Mouse (Mus musculus): ENCODE measurements around the gene Pole. TPM values are rescaled to one million over a fixed set of nuclear protein-coding genes. Genes with fewer than 3 reads are reported as not detected.

The Pole gene
- 1 to 10 TPM; 1.4 to 2.4 (median 1.9) TPM for total RNA-seq (2022)

DNA sequence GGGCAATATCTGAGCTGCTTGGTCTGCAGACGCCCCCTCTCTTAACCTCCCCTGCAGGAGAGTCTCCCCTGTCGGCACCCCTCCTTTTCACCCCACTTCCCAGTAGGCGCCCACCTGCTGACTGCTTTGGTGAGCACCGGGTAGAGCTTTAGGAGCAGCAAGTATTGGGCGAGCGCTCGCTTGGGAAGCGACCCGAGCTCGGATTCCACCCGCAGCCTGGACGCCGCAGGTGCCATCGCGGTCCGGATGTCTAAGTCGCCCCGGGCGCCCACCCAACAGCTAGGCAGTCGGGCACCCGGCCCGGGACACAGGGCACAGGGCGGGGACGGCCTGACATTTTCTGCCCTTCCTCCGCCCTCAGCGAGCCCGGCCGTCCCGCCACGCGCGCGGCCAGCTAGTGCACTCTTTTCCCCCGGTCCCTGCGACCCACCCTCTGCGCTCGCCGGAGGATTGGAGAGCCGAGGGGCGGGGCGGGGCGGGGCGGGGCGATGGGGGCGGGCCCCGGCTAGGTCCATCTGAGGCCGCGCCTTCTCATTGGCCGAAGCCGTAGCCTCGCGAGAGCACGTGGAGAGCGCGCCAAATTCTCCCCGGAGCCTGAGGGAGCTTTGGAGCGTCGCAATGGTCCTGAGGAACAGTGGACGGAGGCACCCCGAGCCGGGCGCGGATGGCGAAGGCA, at the start of gene Pole, which contains the start of gene Pxmp2:
Gene Pole (plus strand): TSS at position 537 of the 676 bp plus-strand sequence.
Gene Pxmp2 (minus strand): TSS at position 417 of the 676 bp plus-strand sequence.
- DNase-seq (ENCODE audit: low spot score in 2 of 2) = peak; percentile 56 to 66

DNA sequence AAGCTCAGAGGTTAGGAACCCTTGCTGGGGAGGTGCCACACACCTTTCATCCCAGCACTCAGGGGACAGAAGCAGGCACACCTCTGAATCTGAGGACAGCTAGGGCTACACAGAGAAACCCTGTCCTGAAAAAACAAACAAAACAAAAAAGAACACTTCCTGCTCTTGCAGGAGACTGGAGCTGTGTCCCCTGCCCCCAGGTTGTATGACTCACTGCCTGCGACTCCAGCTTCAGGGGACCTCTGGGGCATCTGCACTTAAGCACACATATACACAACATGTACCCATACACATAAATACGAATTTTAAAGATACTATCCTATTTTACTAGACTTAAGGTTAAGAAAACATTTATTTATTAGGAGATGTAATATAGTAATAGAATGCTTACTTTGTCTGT, 42.0 kb upstream of the Pole start:
- no peak for DNase-seq (ENCODE audit: low spot score in 2 of 2)

DNA sequence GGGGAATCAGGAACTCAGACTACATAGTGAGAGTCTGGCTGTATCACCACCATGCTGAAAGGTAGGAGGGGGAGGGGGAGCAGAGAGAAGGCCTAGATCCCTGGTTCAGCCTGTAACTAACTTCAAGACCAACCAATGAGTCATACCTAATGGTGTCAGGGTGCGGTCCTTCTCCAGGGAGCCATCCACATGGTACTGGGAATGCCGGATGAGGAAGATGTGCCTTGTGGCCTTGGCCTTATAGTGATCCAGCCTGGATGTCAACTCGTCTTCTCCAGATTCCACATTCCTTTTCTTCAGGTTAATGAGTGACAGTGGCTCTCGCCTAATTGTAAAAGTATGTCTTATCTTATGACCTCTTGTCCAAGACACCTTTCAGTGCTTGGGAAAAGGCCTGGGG, 19.2 kb upstream of the Pole start:
- DNase-seq (ENCODE audit: low spot score in 2 of 2) = no peak

DNA sequence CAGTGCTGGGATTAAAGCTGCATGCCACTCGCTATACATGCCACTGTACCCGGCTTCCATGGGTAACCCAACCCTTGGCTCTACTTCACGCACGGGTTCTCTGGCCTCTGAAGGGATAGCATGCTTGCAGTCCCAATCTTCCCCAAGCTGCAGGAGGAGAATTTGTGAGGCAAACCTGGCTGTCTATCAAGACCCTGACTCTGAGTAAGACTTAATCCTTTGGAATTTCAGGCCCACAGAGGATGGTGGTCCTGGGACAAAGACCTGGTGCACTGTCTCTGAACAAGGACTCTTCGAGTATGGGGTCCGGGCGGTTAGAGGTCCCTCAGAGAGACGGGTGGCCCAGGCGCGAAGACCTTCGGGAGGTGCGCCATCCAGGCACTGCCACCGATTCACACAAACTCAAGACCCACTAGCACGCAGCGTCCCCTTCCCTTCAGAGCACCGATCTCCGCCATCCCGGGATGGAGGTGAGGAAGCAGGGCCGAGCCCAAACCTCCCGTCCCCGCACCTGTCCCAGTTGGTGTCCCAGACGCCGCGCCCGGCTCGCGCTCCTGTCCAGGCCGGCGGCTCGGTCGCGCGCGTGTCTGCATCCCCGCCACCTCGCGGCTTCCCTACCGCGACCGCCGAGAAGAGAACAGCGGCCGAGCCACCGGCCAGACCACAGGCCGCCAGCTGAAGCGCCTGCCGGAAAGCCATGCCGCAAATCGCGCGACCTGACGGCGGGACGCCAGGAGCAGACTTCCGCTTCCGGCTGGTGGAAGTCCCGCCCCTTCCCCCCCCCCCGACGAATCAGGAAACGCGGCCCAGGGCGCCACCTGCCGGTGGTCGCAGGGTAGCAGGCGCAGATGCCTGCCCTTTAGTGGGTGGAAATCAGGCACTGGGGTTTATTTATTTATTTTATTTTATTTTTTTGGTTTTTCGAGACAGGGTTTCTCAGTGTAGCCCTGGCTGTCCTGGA, 16.7 kb upstream of the Pole start, which contains the start of gene Pgam5:
Gene Pgam5 (minus strand): TSS at position 773 of the 961 bp plus-strand sequence.
- peak; percentile 67 to 72 for DNase-seq (ENCODE audit: low spot score in 2 of 2)

DNA sequence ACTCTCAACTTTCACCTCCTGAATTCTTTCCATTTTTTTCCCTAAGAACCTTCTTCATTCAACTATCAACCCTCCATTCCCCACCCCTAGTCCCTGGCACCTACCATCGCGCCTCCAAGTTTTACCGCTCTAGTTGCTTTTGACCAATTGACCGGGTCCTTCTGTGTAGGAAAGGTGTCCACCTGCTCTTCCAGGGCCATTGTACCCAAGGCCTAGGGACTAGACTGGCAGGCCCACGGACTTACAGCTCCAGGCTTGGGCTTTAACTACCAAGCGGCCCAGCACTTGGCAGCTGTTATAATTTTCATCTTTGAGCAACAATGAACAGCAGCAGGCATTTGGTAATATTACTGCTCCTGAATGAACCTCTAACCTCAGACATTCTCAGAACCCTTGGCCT, 15.9 kb upstream of the Pole start:
- no peak for DNase-seq (ENCODE audit: low spot score in 2 of 2)

DNA sequence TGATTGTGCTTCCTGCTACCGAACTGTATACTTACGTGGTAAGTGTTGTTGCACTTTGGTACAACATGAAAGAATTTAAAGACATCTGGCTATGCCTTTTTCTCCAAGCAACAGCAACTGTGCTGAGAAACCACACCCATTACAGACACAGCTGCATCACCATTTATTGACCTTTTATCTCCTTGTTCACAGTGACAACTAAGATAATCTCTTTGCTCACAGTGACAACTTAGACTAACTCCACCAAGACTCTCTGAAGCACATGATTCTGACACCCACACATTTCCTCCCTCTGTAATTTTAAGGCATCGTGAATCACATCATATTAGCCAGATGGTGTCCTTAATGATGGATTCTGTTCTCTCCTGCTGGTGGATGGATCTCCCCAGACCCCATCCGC, 12.0 kb upstream of the Pole start:
- DNase-seq (ENCODE audit: low spot score in 2 of 2) = no peak

DNA sequence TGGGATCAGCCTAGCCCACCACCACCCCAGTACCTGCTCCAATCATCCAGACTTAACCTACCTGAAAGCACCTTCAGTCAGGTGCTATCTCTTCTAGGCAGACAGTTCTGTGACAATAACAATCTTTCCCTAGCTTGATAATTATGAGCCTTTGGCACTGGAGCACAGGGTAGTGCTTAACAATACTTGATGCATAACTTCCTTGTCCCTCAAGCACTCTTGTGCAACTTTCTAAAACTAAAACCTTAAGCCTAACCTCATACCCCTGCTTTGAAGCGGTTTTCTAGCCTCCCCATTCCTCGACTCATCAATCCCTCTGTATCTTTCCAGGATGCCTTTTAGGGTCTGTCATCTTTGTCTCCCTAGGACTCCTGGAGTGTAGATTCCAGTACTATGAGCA, 11.3 kb upstream of the Pole start:
- DNase-seq (ENCODE audit: low spot score in 2 of 2) = no peak

DNA sequence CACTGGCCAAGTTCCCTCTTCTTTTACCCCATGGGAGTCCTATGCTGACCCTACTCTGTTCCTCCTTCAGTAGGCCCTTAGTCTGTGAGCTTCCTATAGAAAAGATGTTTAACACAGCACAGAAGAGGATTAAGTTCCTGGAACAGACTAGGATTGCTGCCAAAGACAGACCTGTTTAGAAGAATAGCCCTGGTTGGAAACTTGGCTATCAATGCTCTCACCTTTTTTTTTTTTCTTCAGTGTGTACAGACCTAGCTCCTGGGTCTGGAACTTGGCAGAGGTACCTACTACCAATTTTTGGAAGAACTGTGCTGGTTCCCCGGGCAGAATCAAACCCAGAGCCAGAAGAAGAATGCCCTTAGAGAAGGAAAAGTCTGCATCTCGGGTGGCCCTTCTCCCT, 9.7 kb upstream of the Pole start:
- no peak for DNase-seq (ENCODE audit: low spot score in 2 of 2)

DNA sequence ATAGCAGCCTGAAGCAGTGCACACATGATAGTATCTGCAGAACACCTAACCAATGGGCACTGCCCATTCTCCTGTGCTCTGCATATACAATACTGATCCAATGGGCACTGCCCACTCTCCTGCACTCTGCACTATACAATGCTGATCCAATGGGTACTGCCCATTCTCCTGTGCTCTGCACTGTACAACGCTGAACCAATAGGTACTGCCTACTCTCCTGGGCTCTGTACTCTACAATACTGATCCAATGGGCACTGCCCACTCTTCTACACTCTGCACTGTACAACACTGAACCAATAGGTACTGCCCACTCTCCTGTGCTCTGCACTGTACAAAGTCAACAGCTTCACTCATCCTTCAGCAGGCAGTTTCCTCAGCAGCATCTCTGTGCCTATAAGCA, 9.2 kb upstream of the Pole start:
- DNase-seq (ENCODE audit: low spot score in 2 of 2) = no peak

DNA sequence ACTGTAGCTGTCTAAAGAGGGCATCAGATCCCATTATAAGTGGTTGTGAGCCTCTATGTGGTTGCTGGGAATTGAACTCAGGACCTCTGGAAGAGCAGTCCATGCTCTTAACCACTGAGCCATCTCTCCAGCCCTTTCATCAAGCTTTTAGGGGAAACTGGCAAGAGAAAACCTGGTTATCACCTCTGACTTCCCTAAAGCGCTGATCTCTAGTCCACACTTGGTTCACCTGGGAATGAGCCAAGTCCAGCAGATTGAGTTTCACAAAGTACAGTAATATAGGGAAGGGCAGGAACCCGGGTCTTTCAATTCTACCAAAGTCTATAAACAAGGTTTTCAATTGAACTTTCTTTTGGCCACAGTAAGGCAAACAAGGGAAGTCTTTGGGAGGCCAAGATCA, 4.1 kb upstream of the Pole start:
- DNase-seq (ENCODE audit: low spot score in 2 of 2) = no peak

DNA sequence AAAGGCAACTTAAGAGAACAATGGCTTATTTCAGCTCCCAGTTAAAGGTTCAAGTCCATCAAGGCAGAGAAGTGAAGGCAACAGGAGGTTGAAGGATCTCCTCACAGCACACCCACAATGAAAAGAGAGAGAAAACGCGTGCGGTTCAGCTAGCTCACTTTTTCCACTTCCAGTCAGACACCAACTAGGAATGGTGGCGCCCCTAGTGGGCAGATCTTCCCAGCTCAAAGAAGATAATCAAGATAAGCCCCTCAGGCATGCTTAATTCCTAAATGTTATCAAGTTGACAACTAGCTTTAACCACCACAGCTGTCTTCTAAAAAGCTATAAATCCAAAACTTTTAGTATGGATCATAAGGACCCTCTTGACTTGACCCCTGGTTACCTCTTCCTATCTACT, 1.6 kb upstream of the Pole start:
- DNase-seq (ENCODE audit: low spot score in 2 of 2) = no peak

DNA sequence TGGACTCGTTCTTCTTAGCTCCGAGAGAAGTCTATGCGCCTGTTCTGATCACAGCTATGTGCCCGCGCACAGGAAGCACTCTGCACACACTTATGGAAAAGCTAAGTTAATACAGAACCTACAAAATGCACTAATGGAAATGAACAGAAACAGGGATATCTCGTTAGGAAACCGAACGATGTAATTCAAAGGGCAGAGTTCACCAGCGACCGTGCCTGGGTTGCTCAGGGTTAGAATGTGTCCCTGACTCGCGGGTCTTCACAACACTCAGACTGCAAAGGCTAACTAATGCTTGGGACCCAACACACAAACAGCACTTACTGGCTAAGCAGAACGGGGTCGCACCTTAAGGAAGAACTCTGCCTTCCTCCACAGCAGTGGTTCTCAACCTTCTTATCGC, 950 bp upstream of the Pole start:
- no peak for DNase-seq (ENCODE audit: low spot score in 2 of 2)

DNA sequence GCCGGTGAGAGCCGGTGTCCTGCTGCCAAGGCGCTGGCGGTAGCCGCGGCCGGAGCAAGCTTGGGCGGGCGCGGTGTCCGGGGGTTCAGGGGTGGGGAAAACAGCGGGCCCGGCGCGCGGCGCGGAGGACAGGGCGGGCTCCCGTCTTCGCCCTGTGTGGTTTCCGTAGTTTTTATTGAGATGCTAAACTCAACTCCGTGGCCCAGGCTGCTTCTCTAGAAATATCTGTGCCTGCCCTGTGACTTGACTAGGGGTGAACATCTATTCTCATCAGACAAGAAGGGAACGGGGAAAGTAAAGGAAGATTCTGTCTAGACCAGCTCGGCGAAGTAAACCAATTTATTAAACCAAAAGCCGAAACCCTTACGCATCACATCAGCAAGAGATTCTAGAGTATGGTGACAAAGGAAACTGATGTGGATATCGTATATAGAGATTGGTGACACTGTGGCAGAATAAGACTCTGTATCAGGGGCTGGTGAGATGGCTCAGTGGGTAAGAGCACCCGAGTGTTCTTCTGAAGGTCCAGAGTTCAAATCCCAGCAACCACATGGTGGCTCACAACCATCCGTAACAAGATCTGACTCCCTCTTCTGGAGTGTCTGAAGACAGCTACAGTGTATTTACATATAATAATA, 459 bp downstream of the Pole start:
- no peak for DNase-seq (ENCODE audit: low spot score in 2 of 2)

DNA sequence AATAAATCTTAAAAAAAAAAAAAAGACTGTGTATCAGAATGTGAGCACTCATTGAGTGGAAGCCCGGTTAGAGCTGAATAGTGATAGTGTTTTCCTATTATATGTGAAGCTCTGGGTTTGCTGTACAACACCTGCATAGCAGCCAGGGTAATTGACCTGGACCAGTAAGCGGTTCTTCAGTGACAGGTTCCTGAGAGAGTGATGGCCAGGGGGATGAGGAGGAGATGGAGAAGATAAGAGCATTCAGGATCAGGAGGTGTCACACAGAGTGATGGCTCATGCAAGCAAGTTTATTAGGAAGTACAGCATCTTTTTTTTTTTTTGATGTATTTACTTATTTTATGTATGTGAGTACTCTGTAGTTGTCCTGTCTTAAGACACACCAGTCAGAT, 974 bp downstream of the Pole start:
- DNase-seq (ENCODE audit: low spot score in 2 of 2) = no peak

DNA sequence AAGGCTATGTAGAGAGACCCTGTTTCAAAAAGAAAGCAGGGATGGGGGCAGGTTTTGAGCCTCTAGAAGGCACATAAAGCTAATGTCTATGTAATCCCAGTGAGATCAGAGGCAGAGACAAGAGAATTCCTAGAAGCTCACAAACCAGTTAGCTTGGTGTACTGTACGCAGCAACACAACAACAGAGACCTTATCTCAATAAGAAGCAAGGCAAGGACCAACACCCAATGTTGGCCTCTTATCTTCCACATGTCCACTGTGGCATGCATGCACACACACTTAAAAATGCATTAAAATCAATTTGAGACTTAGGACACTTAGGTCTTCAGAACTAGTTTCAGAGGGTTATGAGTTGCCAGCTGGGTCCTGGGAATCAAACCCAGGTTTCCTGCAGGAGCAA, 5.5 kb downstream of the Pole start:
- no peak for DNase-seq (ENCODE audit: low spot score in 2 of 2)

DNA sequence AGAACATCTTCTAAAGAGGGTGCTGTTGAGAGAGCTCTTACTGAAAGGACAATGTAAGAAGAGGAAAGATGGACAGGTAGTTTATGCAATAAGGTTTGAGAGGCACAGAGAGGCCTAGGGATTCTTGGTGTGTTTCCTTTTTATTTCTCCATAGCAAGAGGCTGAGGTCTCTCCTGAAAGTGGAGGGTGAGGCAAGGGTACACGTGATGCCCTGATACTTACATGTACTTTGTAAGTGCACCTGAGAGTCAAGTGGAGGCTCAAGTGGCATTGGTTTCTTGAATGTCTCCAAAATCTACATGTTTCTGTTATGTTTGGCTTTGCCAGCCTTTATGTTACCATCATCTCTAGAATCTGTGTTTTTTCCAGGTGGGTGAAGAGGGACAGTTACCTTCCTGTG, 10.5 kb downstream of the Pole start:
- no peak for DNase-seq (ENCODE audit: low spot score in 2 of 2)

DNA sequence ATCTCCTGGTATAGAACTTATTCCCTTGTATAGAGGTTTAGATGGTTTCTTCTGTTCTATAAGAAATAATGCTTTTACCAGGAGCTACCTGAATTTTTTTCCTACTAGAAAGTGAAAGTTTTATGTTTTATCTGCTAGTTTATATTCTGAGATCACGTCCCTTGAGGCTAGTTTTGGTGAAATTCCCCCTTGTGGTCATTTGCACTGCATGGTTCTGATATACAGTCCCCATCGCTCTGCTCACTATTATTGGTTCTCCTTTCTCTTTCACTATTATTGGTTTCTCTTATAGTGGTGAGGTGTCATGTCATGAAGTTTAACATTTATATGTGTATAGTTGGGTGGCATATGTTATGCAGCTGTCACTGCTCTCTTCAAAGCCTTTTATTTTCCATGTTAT, 14.5 kb downstream of the Pole start:
- no peak for DNase-seq (ENCODE audit: low spot score in 2 of 2)

DNA sequence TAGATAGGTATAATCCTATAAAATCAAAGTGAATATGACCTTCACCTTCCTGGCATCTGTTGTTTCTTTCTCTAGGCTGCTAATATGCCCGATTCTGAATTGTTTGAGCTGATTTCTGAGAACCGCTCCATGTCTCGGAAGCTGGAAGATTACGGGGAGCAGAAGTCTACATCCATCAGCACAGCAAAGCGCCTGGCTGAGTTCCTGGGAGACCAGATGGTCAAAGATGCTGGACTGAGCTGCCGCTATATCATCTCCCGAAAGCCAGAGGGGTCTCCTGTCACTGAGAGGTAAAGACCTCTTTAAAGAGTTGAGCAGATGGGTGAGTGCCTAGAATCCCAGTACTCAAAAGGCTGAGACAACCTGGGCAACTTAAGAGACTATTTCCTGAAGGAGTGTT, 22.8 kb downstream of the Pole start:
- no peak for DNase-seq (ENCODE audit: low spot score in 2 of 2)

DNA sequence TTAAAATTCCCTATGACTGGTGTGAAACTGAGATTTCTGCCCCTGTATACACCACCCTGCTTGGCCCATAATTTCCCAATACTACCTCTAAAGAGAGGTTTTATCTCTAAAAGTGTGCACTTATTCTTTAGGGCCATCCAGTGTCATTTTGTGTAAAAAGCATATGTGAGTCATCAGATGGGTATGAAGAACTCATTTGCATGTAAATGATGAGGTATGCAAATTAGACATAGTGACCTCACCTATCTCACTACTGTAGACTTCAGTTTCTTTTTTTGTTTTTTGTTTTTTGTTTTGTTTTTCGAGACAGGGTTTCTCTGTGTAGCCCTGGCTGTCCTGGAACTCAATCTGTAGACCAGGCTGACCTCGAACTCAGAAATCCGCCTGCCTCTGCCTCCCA, 27.0 kb downstream of the Pole start:
- no peak for DNase-seq (ENCODE audit: low spot score in 2 of 2)

DNA sequence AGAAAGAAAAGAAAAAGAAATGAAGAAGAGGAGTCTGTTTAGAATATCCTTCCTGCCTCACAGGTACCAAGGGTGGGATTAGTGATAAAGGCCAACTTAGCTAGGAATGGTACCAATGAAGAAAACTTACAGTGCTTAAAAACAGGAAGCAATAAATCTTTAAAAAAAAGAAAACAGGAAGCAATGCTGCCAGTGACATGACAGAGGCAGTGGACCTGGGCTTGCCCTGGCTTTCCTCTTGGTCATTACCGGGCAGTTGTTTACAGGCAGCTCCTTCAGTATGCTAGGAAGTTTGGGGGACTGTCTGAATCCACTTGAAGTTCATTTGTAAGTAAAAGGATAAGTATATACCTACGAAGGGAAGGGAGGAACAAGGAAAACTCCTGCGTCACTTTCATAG, 44.4 kb downstream of the Pole start:
- DNase-seq (ENCODE audit: low spot score in 2 of 2) = no peak

DNA sequence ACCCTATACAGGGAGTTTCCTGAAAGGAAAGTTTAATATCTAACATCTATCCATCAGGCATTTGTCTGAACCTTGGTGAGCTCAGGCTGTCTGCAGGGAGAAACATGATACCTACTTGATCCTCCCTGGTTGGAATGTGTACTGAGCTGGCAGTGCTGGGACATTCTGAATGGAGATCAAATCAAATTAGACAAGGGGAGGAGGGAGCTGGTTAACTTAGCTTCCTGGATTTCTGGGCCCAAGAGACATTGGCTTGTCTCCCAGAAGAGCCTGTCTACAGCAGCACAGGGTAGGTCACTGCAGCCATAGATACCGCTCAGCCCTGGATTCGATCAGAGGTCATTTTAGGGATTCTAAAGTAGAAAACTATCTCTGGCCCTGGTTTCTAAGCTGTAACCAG, 52.7 kb downstream of the Pole start:
- DNase-seq (ENCODE audit: low spot score in 2 of 2) = no peak

DNA sequence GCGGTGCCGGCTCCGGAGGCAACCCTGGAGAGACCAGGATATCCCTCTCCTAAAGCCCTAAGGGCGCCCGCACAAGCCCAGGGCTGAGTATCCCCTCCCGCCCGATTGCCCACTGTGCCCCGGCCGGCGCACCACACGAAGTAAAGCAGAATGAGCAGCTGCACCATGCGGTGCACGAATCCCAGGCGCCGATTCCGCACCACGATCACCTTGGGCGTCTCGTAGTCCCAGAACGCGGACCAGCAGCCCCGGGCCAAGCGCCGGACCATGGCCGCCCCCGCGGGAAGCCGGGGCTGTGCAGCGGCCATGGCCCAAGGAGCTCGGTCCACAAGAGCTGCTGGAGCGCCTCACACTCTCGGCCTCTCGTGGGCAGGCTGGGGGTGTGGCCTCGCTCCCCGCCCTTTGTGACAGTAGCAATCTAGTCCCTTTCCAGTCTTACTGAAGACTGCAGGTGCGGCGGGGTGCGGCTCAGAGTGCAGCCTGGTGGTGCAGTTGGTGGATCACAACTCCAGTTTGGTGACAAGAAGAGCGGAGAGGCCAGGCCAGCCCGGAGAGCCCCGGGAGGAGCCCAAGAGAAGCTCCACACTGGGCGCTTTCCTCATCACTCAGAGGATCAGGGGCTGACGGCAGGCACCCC, 56.7 kb downstream of the Pole start, which contains the start of gene P2rx2:
Gene P2rx2 (minus strand): TSS at position 565 of the 637 bp plus-strand sequence.
- no peak for DNase-seq (ENCODE audit: low spot score in 2 of 2)

Measured in left cerebral cortex, adult 8-10 months (tissue).